Mouse (Mus musculus): Measurements from ENCODE around the gene Hdac9. TPM values are rescaled to one million over a fixed set of nuclear protein-coding genes. Genes with fewer than 3 reads are reported as not detected.

The Hdac9 gene
- polyA plus RNA-seq, 1 experiment from 2014 or later, result 3.4 TPM

- Histone ChIP-seq H3K27ac (no peak overlapping the region), H3K36me3 (no peaks in the 10 kb centered on the region), H3K27me3 (ENCODE audit: low read depth, poor library complexity, severe bottlenecking) (no peaks in the 10 kb centered on the region), H3K9me3 (replicated peaks) (no peaks in the 10 kb centered on the region), H3K4me3 (no peak overlapping the region), H3K4me1 (no peaks in the 10 kb centered on the region)
- 90% methylated on average over 4 of the region's 4 CpGs for WGBS
- DNase-seq (ENCODE audit: low spot score), result no peak
Observed at GRCm38 (mm10) chr12:34673539-34673938, 243.4 kb downstream of the Hdac9 start.

- H3K4me3 ChIP-seq, result no peak overlapping the region
- no peaks in the 10 kb centered on the region for H3K9me3 ChIP-seq (replicated peaks)
- 0 out of 2 replicates have a peak, but pooled peaks cover 2% of the 10 kb centered on the region for H3K27me3 ChIP-seq (ENCODE audit: low read depth, poor library complexity, severe bottlenecking)
- peaks cover 8% of the 10 kb centered on the region for H3K4me1 ChIP-seq
- 6% methylated on average over 3 of the region's 3 CpGs for WGBS
- peak; percentile 76 for DNase-seq (ENCODE audit: low spot score)
- no peak overlapping the region for H3K27ac ChIP-seq
- H3K36me3 ChIP-seq, result no peaks in the 10 kb centered on the region
Observed at GRCm38 (mm10) chr12:34664758-34665157, 252.1 kb downstream of the Hdac9 start.

- Histone ChIP-seq H3K4me3 (no peak overlapping the region), H3K9me3 (replicated peaks) (no peaks in the 10 kb centered on the region), H3K4me1 (peaks cover 31% of the 10 kb centered on the region), H3K27ac (no peak overlapping the region), H3K27me3 (ENCODE audit: low read depth, poor library complexity, severe bottlenecking) (0 out of 2 replicates have a peak, but pooled peaks cover 2% of the 10 kb centered on the region), H3K36me3 (no peaks in the 10 kb centered on the region)
- DNase-seq (ENCODE audit: low spot score), result no peak
Observed at GRCm38 (mm10) chr12:34661378-34661777, 255.5 kb downstream of the Hdac9 start.

- Histone ChIP-seq H3K27me3 (ENCODE audit: low read depth, poor library complexity, severe bottlenecking) (0 out of 2 replicates have a peak, but pooled peaks cover 2% of the 10 kb centered on the region), H3K4me1 (peaks cover 33% of the 10 kb centered on the region), H3K27ac (no peak overlapping the region), H3K4me3 (no peak overlapping the region), H3K36me3 (no peaks in the 10 kb centered on the region), H3K9me3 (replicated peaks) (no peaks in the 10 kb centered on the region)
- 15% methylated on average over 5 of the region's 5 CpGs for WGBS
- DNase-seq (ENCODE audit: low spot score), result peak; percentile 66
Observed at GRCm38 (mm10) chr12:34660027-34660426, 256.9 kb downstream of the Hdac9 start.

- WGBS, result 38% methylated on average over 3 of the region's 3 CpGs
- Histone ChIP-seq H3K36me3 (no peaks in the 10 kb centered on the region), H3K27me3 (ENCODE audit: low read depth, poor library complexity, severe bottlenecking) (0 out of 2 replicates have a peak, but pooled peaks cover under 1% of the 10 kb centered on the region), H3K9me3 (replicated peaks) (no peaks in the 10 kb centered on the region), H3K27ac (no peak overlapping the region), H3K4me3 (no peak overlapping the region), H3K4me1 (peaks cover 36% of the 10 kb centered on the region)
- DNase-seq (ENCODE audit: low spot score), result no peak
Observed at GRCm38 (mm10) chr12:34658568-34658967, 258.3 kb downstream of the Hdac9 start.

- H3K27ac ChIP-seq, result 0 out of 2 replicates have a peak overlapping the region, but pooled peaks have one; percentile 20
- H3K4me1 ChIP-seq, result peaks cover 39% of the 10 kb centered on the region
- 33% methylated on average over 6 of the region's 6 CpGs for WGBS
- H3K9me3 ChIP-seq (replicated peaks), result no peaks in the 10 kb centered on the region
- no peaks in the 10 kb centered on the region for H3K27me3 ChIP-seq (ENCODE audit: low read depth, poor library complexity, severe bottlenecking)
- no peaks in the 10 kb centered on the region for H3K36me3 ChIP-seq
- peak; percentile 66 for DNase-seq (ENCODE audit: low spot score)
- no peak overlapping the region for H3K4me3 ChIP-seq
Observed at GRCm38 (mm10) chr12:34658119-34658518, 258.8 kb downstream of the Hdac9 start.

GRCm38 (mm10) chr12:34653615-34654014 lies 263.3 kb downstream of the Hdac9 start:
- Histone ChIP-seq H3K9me3 (replicated peaks) (no peaks in the 10 kb centered on the region), H3K27ac (0 out of 2 replicates have a peak overlapping the region, but pooled peaks have one; percentile 12), H3K4me1 (peaks cover 31% of the 10 kb centered on the region), H3K4me3 (no peak overlapping the region), H3K36me3 (no peaks in the 10 kb centered on the region), H3K27me3 (ENCODE audit: low read depth, poor library complexity, severe bottlenecking) (no peaks in the 10 kb centered on the region)
- DNase-seq (ENCODE audit: low spot score), result peak; percentile 32
- 17% methylated on average over 3 of the region's 3 CpGs for WGBS

GRCm38 (mm10) chr12:34648753-34649152 lies 268.1 kb downstream of the Hdac9 start:
- H3K4me1 ChIP-seq, result peaks cover 30% of the 10 kb centered on the region
- peak overlapping the region; percentile 72 for H3K27ac ChIP-seq
- no peaks in the 10 kb centered on the region for H3K9me3 ChIP-seq (replicated peaks)
- 83% methylated on average over 3 of the region's 3 CpGs for WGBS
- peak; percentile 32 for DNase-seq (ENCODE audit: low spot score)
- no peak overlapping the region for H3K4me3 ChIP-seq
- no peaks in the 10 kb centered on the region for H3K36me3 ChIP-seq
- no peaks in the 10 kb centered on the region for H3K27me3 ChIP-seq (ENCODE audit: low read depth, poor library complexity, severe bottlenecking)

- H3K9me3 ChIP-seq (replicated peaks), result no peaks in the 10 kb centered on the region
- peaks cover 43% of the 10 kb centered on the region for H3K4me1 ChIP-seq
- H3K36me3 ChIP-seq, result no peaks in the 10 kb centered on the region
- H3K27ac ChIP-seq, result peak overlapping the region; percentile 36; the same call in 1 of the 2 replicates
- H3K27me3 ChIP-seq (ENCODE audit: low read depth, poor library complexity, severe bottlenecking), result no peaks in the 10 kb centered on the region
- no peak for DNase-seq (ENCODE audit: low spot score)
- WGBS, result 79% methylated on average over 4 of the region's 4 CpGs
- no peak overlapping the region for H3K4me3 ChIP-seq
Observed at GRCm38 (mm10) chr12:34641705-34642259, 275.1 kb downstream of the Hdac9 start.

- peak overlapping the region; percentile 27 for H3K4me3 ChIP-seq
- H3K9me3 ChIP-seq (replicated peaks), result no peaks in the 10 kb centered on the region
- H3K4me1 ChIP-seq, result peaks cover 53% of the 10 kb centered on the region
- DNase-seq (ENCODE audit: low spot score), result peak; percentile 60
- 23% methylated on average over 16 of the region's 16 CpGs for WGBS
- H3K36me3 ChIP-seq, result no peaks in the 10 kb centered on the region
- H3K27ac ChIP-seq, result peak overlapping the region; percentile 80
- no peaks in the 10 kb centered on the region for H3K27me3 ChIP-seq (ENCODE audit: low read depth, poor library complexity, severe bottlenecking)
Observed at GRCm38 (mm10) chr12:34637238-34638124, 279.4 kb downstream of the Hdac9 start.

- DNase-seq (ENCODE audit: low spot score), result no peak
- no peak overlapping the region for H3K27ac ChIP-seq
- no peaks in the 10 kb centered on the region for H3K36me3 ChIP-seq
- no peaks in the 10 kb centered on the region for H3K27me3 ChIP-seq (ENCODE audit: low read depth, poor library complexity, severe bottlenecking)
- no peak overlapping the region for H3K4me3 ChIP-seq
- WGBS, result 88% methylated on average over 5 of the region's 5 CpGs
- H3K9me3 ChIP-seq (replicated peaks), result no peaks in the 10 kb centered on the region
- peaks cover 18% of the 10 kb centered on the region for H3K4me1 ChIP-seq
Observed at GRCm38 (mm10) chr12:34619101-34619500, 297.8 kb downstream of the Hdac9 start.

GRCm38 (mm10) chr12:34618321-34618720 lies 298.6 kb downstream of the Hdac9 start:
- 86% methylated on average over 3 of the region's 3 CpGs for WGBS
- peaks cover 18% of the 10 kb centered on the region for H3K4me1 ChIP-seq

GRCm38 (mm10) chr12:34617836-34618235 lies 299.1 kb downstream of the Hdac9 start:
- H3K27ac ChIP-seq, result no peak overlapping the region; the same call in 1 of the 2 replicates
- no peak overlapping the region for H3K4me3 ChIP-seq
- no peak for DNase-seq (ENCODE audit: low spot score)
- H3K9me3 ChIP-seq (replicated peaks), result no peaks in the 10 kb centered on the region
- H3K27me3 ChIP-seq (ENCODE audit: low read depth, poor library complexity, severe bottlenecking), result no peaks in the 10 kb centered on the region
- 88% methylated on average over 10 of the region's 10 CpGs for WGBS
- peaks cover 18% of the 10 kb centered on the region for H3K4me1 ChIP-seq
- no peaks in the 10 kb centered on the region for H3K36me3 ChIP-seq

More at GRCm38 (mm10) chr12:34618321-34618720, 298.6 kb downstream of the Hdac9 start:
- Histone ChIP-seq H3K9me3 (replicated peaks) (no peaks in the 10 kb centered on the region), H3K27ac (no peak overlapping the region), H3K36me3 (no peaks in the 10 kb centered on the region), H3K4me3 (no peak overlapping the region), H3K27me3 (ENCODE audit: low read depth, poor library complexity, severe bottlenecking) (no peaks in the 10 kb centered on the region)
- no peak for DNase-seq (ENCODE audit: low spot score)

Measured in limb, embryonic 10.5 days (tissue).